Mouse (Mus musculus): Measurements from ENCODE around the gene Pmm1.
"Not testable (repeated sequence)": the region's sequence is repeated elsewhere in the genome, so short reads cannot be mapped to it uniquely, and the experiment has no call there.

Gene Pmm1

GRCm38 (mm10) chr15:81925760-81926445 is 34.8 kb downstream of the Pmm1 start, which contains the start of gene Polr3h:
Polr3h (minus strand) TSS chr15:81926240.
- DNase-seq: peak; percentile 100

- DNase-seq: peak; percentile 88
These were observed 35.8 kb downstream of the Pmm1 start for GRCm38 (mm10) chr15:81924933-81925332.

- DNase-seq: peak; percentile 89
These were observed 39.5 kb downstream of the Pmm1 start for GRCm38 (mm10) chr15:81921255-81921654.

- DNase-seq: peak; percentile 86
These were observed 40.0 kb downstream of the Pmm1 start for GRCm38 (mm10) chr15:81920546-81921217.

- DNase-seq: peak; percentile 91
These were observed 41.7 kb downstream of the Pmm1 start for GRCm38 (mm10) chr15:81919062-81919461.

GRCm38 (mm10) chr15:81917621-81918463 is 42.9 kb downstream of the Pmm1 start:
- DNase-seq: peak; percentile 95

GRCm38 (mm10) chr15:81917201-81917600 is 43.5 kb downstream of the Pmm1 start:
- DNase-seq: peak; percentile 92

GRCm38 (mm10) chr15:81915663-81916062 is 45.1 kb downstream of the Pmm1 start:
- DNase-seq: peak; percentile 94

GRCm38 (mm10) chr15:81914668-81915067 is 46.1 kb downstream of the Pmm1 start:
- DNase-seq: no peak

GRCm38 (mm10) chr15:81912498-81912897 is 48.2 kb downstream of the Pmm1 start:
- no peak for DNase-seq

GRCm38 (mm10) chr15:81908767-81909166 is 52.0 kb downstream of the Pmm1 start:
- DNase-seq: not testable (repeated sequence)

GRCm38 (mm10) chr15:81907953-81908352 is 52.8 kb downstream of the Pmm1 start:
- no peak for DNase-seq

- DNase-seq: no peak
These were observed 55.8 kb downstream of the Pmm1 start for GRCm38 (mm10) chr15:81904939-81905338.

Data from heart, adult 11 months (tissue).